Mouse (Mus musculus) neural tube, embryonic 15.5 days (tissue): ENCODE results near the gene Rpusd4. TPM values are rescaled to one million over a fixed set of nuclear protein-coding genes. Genes with fewer than 3 reads are reported as not detected.

Experiments
- ATAC-seq: fragments of 200-750 bp; cut with Nextera tagmentation; 2 replicates; pipeline ENCODE4 v1.8.0; 2017; ENCODE audit warnings: mild to moderate bottlenecking, moderate TSS enrichment, moderate library complexity; ENCODE audit not compliant: low FRiP score
- H3K27ac ChIP-seq: fragments of 300-500 bp; sonication (generic); replicated peaks from 2 replicates; pipeline ENCODE4 v1.5.1; 2015; ENCODE audit warnings: mild to moderate bottlenecking, inconsistent platforms
- H3K27me3 ChIP-seq: fragments of 300-500 bp; sonication (generic); replicated peaks from 2 replicates; pipeline ENCODE4 v1.6.1; 2015; ENCODE audit warnings: inconsistent platforms
- H3K36me3 ChIP-seq: fragments of 300-500 bp; sonication (generic); 2 replicates; pipeline ENCODE4 v1.6.1; 2015; ENCODE audit warnings: inconsistent platforms
- H3K4me1 ChIP-seq: fragments of 300-500 bp; sonication (generic); 2 replicates; pipeline ENCODE4 v1.6.1; 2015; ENCODE audit warnings: inconsistent platforms
- H3K4me2 ChIP-seq: fragments of 300-500 bp; sonication (generic); 2 replicates; pipeline ENCODE4 v1.6.1; 2015; ENCODE audit warnings: inconsistent platforms, mild to moderate bottlenecking, moderate library complexity
- H3K4me3 ChIP-seq: fragments of 300-500 bp; sonication (generic); replicated peaks from 2 replicates; pipeline ENCODE4 v1.5.1; 2015; ENCODE audit warnings: mild to moderate bottlenecking, inconsistent platforms
- H3K9ac ChIP-seq: fragments of 300-500 bp; sonication (generic); replicated peaks from 2 replicates; pipeline ENCODE4 v1.6.1; 2015; ENCODE audit warnings: mild to moderate bottlenecking, inconsistent platforms
- H3K9me3 ChIP-seq: fragments of 300-500 bp; sonication (generic); replicated peaks from 2 replicates; pipeline ENCODE4 v1.6.1; 2016; ENCODE audit warnings: inconsistent platforms
- WGBS: fragments of 180-500 bp; shearing (Covaris S2); methylation state at CpG from one replicate; pipeline ENCODE4 v1.1.7; 2015; ENCODE audit warnings: mixed read lengths; 5-methylcytosine and 5-hydroxymethylcytosine counted together
- polyA plus RNA-seq: library from polyadenylated mRNA; unstranded; fragments of >200 nt; fragmentation: Nextera tagmentation; extraction: Ambion mirVana; gene quantifications from 2 replicates; pipeline ENCODE4 v1.2.1, GENCODE M21; 2015

Rpusd4 gene
- 17.9 and 19.4 TPM in 2 replicates for polyA plus RNA-seq

- peak; percentile 96 for ATAC-seq
- WGBS: under 1% methylated on average over 62 of the region's 62 CpGs
- no peaks in the 10 kb centered on the region for H3K27me3 ChIP-seq
Measured at GRCm38 (mm10) chr9:35267146-35267975, at the start of gene Rpusd4, which contains the start of gene Fam118b. Rpusd4 (plus strand) TSS chr9:35267865. Fam118b (minus strand) TSS chr9:35267805.

GRCm38 (mm10) chr9:35217963-35218362 is 49.7 kb upstream of the Rpusd4 start:
- ATAC-seq: no peak
- Histone ChIP-seq H3K4me2 (no peak overlapping the region), H3K4me1 (no peaks in the 10 kb centered on the region), H3K27ac (no peak overlapping the region), H3K27me3 (no peaks in the 10 kb centered on the region), H3K9ac (no peak overlapping the region), H3K9me3 (no peaks in the 10 kb centered on the region), H3K36me3 (peaks cover 80% of the 10 kb centered on the region), H3K4me3 (no peak overlapping the region)
- 84% methylated on average over 1 of the region's 1 CpGs for WGBS

More at GRCm38 (mm10) chr9:35267146-35267975, at the start of gene Rpusd4, which contains the start of gene Fam118b:
- peaks cover 9% of the 10 kb centered on the region for H3K36me3 ChIP-seq
- H3K4me1 ChIP-seq: peaks cover 23% of the 10 kb centered on the region
- H3K4me2 ChIP-seq: peak within 1 kb of the TSS; percentile 77
- no peaks in the 10 kb centered on the region for H3K9me3 ChIP-seq
- H3K4me3 ChIP-seq: peak within 1 kb of the TSS; percentile 62
- H3K9ac ChIP-seq: peak within 1 kb of the TSS; percentile 67
- H3K27ac ChIP-seq: peak within 1 kb of the TSS; percentile 85

- no peaks in the 10 kb centered on the region for H3K27me3 ChIP-seq
- no peak overlapping the region for H3K27ac ChIP-seq
- ATAC-seq: no peak
- peaks cover 60% of the 10 kb centered on the region for H3K36me3 ChIP-seq
- no peak overlapping the region for H3K9ac ChIP-seq
- H3K4me3 ChIP-seq: no peak overlapping the region
- no peak overlapping the region for H3K4me2 ChIP-seq
- WGBS: 95% methylated on average over 3 of the region's 3 CpGs
- H3K9me3 ChIP-seq: no peaks in the 10 kb centered on the region
- H3K4me1 ChIP-seq: no peaks in the 10 kb centered on the region
Measured at GRCm38 (mm10) chr9:35223466-35223865, 44.2 kb upstream of the Rpusd4 start.

GRCm38 (mm10) chr9:35228671-35229070 is 39.0 kb upstream of the Rpusd4 start:
- 96% methylated on average over 3 of the region's 3 CpGs for WGBS
- H3K27me3 ChIP-seq: no peaks in the 10 kb centered on the region
- H3K9me3 ChIP-seq: no peaks in the 10 kb centered on the region
- no peak overlapping the region for H3K27ac ChIP-seq
- no peak overlapping the region for H3K4me3 ChIP-seq
- H3K4me1 ChIP-seq: no peaks in the 10 kb centered on the region
- no peak for ATAC-seq
- peaks cover 41% of the 10 kb centered on the region for H3K36me3 ChIP-seq
- no peak overlapping the region for H3K9ac ChIP-seq
- no peak overlapping the region for H3K4me2 ChIP-seq

GRCm38 (mm10) chr9:35235996-35236395 is 31.7 kb upstream of the Rpusd4 start:
- Histone ChIP-seq H3K27me3 (no peaks in the 10 kb centered on the region), H3K4me1 (no peaks in the 10 kb centered on the region), H3K4me3 (no peak overlapping the region), H3K36me3 (peaks cover 43% of the 10 kb centered on the region), H3K9ac (no peak overlapping the region), H3K9me3 (no peaks in the 10 kb centered on the region), H3K27ac (no peak overlapping the region), H3K4me2 (no peak overlapping the region)
- WGBS: 70% methylated on average over 3 of the region's 3 CpGs
- no peak for ATAC-seq

- 100% methylated on average over 1 of the region's 1 CpGs for WGBS
- H3K4me3 ChIP-seq: no peak overlapping the region
- H3K9me3 ChIP-seq: no peaks in the 10 kb centered on the region
- H3K4me2 ChIP-seq: no peak overlapping the region
- no peaks in the 10 kb centered on the region for H3K27me3 ChIP-seq
- H3K27ac ChIP-seq: no peak overlapping the region
- H3K9ac ChIP-seq: no peak overlapping the region
- no peak for ATAC-seq
- peaks cover 27% of the 10 kb centered on the region for H3K36me3 ChIP-seq
- no peaks in the 10 kb centered on the region for H3K4me1 ChIP-seq
Measured at GRCm38 (mm10) chr9:35238371-35238770, 29.3 kb upstream of the Rpusd4 start.

- WGBS: 82% methylated on average over 6 of the region's 6 CpGs
- Histone ChIP-seq H3K4me3 (no peak overlapping the region), H3K4me2 (no peak overlapping the region), H3K9me3 (no peaks in the 10 kb centered on the region), H3K27ac (peak overlapping the region; percentile 51; the same call in 1 of the 2 replicates), H3K36me3 (peaks cover 22% of the 10 kb centered on the region), H3K27me3 (no peaks in the 10 kb centered on the region), H3K9ac (no peak overlapping the region), H3K4me1 (no peaks in the 10 kb centered on the region)
- ATAC-seq: no peak
Measured at GRCm38 (mm10) chr9:35238915-35239571, 28.6 kb upstream of the Rpusd4 start.

GRCm38 (mm10) chr9:35239734-35240133 is 27.9 kb upstream of the Rpusd4 start:
- 67% methylated on average over 1 of the region's 1 CpGs for WGBS
- no peak for ATAC-seq
- peaks cover 15% of the 10 kb centered on the region for H3K36me3 ChIP-seq
- peaks cover 1% of the 10 kb centered on the region; the same call in 1 of the 2 replicates for H3K4me1 ChIP-seq
- no peaks in the 10 kb centered on the region for H3K9me3 ChIP-seq
- no peak overlapping the region for H3K9ac ChIP-seq
- peak overlapping the region; percentile 51; the same call in 1 of the 2 replicates for H3K27ac ChIP-seq
- no peaks in the 10 kb centered on the region for H3K27me3 ChIP-seq
- H3K4me2 ChIP-seq: no peak overlapping the region
- H3K4me3 ChIP-seq: no peak overlapping the region

- H3K4me1 ChIP-seq: peaks cover 16% of the 10 kb centered on the region
- WGBS: 94% methylated on average over 2 of the region's 2 CpGs
- H3K27me3 ChIP-seq: no peaks in the 10 kb centered on the region
Measured at GRCm38 (mm10) chr9:35247405-35247804, 20.3 kb upstream of the Rpusd4 start.

GRCm38 (mm10) chr9:35249476-35249875 is 18.2 kb upstream of the Rpusd4 start:
- Histone ChIP-seq H3K4me2 (no peak overlapping the region), H3K9ac (no peak overlapping the region), H3K27ac (no peak overlapping the region), H3K4me1 (peaks cover 16% of the 10 kb centered on the region), H3K9me3 (no peaks in the 10 kb centered on the region), H3K36me3 (no peaks in the 10 kb centered on the region), H3K4me3 (no peak overlapping the region), H3K27me3 (no peaks in the 10 kb centered on the region)
- no peak for ATAC-seq

More at GRCm38 (mm10) chr9:35247405-35247804, 20.3 kb upstream of the Rpusd4 start:
- no peaks in the 10 kb centered on the region for H3K36me3 ChIP-seq
- H3K4me3 ChIP-seq: no peak overlapping the region
- no peak overlapping the region for H3K4me2 ChIP-seq
- no peak for ATAC-seq
- H3K9ac ChIP-seq: no peak overlapping the region
- H3K9me3 ChIP-seq: no peaks in the 10 kb centered on the region
- H3K27ac ChIP-seq: no peak overlapping the region

- Histone ChIP-seq H3K36me3 (no peaks in the 10 kb centered on the region), H3K4me1 (no peaks in the 10 kb centered on the region), H3K27me3 (no peaks in the 10 kb centered on the region), H3K27ac (no peak overlapping the region), H3K4me3 (no peak overlapping the region), H3K9ac (no peak overlapping the region), H3K4me2 (no peak overlapping the region), H3K9me3 (no peaks in the 10 kb centered on the region)
- ATAC-seq: no peak
- 92% methylated on average over 7 of the region's 7 CpGs for WGBS
Measured at GRCm38 (mm10) chr9:35257365-35257764, 10.3 kb upstream of the Rpusd4 start.

- Histone ChIP-seq H3K9ac (no peak overlapping the region), H3K4me2 (no peak overlapping the region), H3K27me3 (no peaks in the 10 kb centered on the region), H3K9me3 (no peaks in the 10 kb centered on the region), H3K4me1 (peaks cover 14% of the 10 kb centered on the region), H3K4me3 (no peak overlapping the region), H3K27ac (no peak overlapping the region), H3K36me3 (no peaks in the 10 kb centered on the region)
- ATAC-seq: no peak
- 89% methylated on average over 4 of the region's 4 CpGs for WGBS
Measured at GRCm38 (mm10) chr9:35262418-35262817, 5.2 kb upstream of the Rpusd4 start.
